Mouse (Mus musculus) stomach, embryonic 14.5 days (tissue): ENCODE results near the gene Dapl1. TPM values are rescaled to one million over a fixed set of nuclear protein-coding genes. Genes with fewer than 3 reads are reported as not detected.

ENCODE experiments used
- ATAC-seq: fragments of 200-750 bp; cut with Nextera tagmentation; 2 replicates; pipeline ENCODE4 v1.8.0; 2017; ENCODE audit warnings: low read depth, moderate TSS enrichment; ENCODE audit not compliant: insufficient number of reproducible peaks, insufficient read depth, low FRiP score
- H3K27ac ChIP-seq: fragments of 300-500 bp; sonication (generic); 2 replicates; pipeline ENCODE4 v1.5.1; 2014; ENCODE audit warnings: mild to moderate bottlenecking, low read length, moderate library complexity, mixed read lengths
- H3K27me3 ChIP-seq: fragments of 300-500 bp; sonication (generic); 2 replicates; pipeline ENCODE4 v1.6.1; 2014; ENCODE audit warnings: low read length, control low read depth, mixed read lengths; ENCODE audit not compliant: control insufficient read depth, insufficient read depth
- H3K36me3 ChIP-seq: fragments of 300-500 bp; sonication (generic); 2 replicates; pipeline ENCODE4 v1.6.1; 2014; ENCODE audit warnings: mild to moderate bottlenecking, control low read depth, low read length, moderate library complexity, mixed read lengths; ENCODE audit not compliant: control insufficient read depth, insufficient read depth
- H3K4me1 ChIP-seq: fragments of 300-500 bp; sonication (generic); 2 replicates; pipeline ENCODE4 v1.6.1; 2014; ENCODE audit warnings: low read length, control low read depth, mixed read lengths; ENCODE audit not compliant: control insufficient read depth, insufficient read depth
- H3K4me2 ChIP-seq: fragments of 300-500 bp; sonication (generic); replicated peaks from 2 replicates; pipeline ENCODE4 v1.6.1; 2014; ENCODE audit warnings: low read depth, low read length, control low read depth
- H3K4me3 ChIP-seq: fragments of 300-500 bp; sonication (generic); 2 replicates; pipeline ENCODE4 v1.5.1; 2014; ENCODE audit warnings: low read depth, low read length, control low read depth
- H3K9ac ChIP-seq: fragments of 300-500 bp; sonication (generic); replicated peaks from 2 replicates; pipeline ENCODE4 v1.6.1; 2014; ENCODE audit warnings: low read depth, mild to moderate bottlenecking, control low read depth, low read length, moderate library complexity, mixed read lengths
- H3K9me3 ChIP-seq: fragments of 300-500 bp; sonication (generic); 2 replicates; pipeline ENCODE4 v1.6.1; 2016; ENCODE audit warnings: low read depth, low read length, control low read depth; ENCODE audit not compliant: control insufficient read depth
- WGBS: fragments of 180-500 bp; shearing (Covaris S2); extraction: QIAGEN DNeasy Blood & Tissue Kit; methylation state at CpG from one replicate; pipeline ENCODE4 v1.1.7; 2014; 5-methylcytosine and 5-hydroxymethylcytosine counted together
- polyA plus RNA-seq: library from polyadenylated mRNA; unstranded; fragments of >200 nt; fragmentation: Nextera tagmentation; extraction: Ambion mirVana; gene quantifications from 2 replicates; pipeline ENCODE4 v1.2.1, GENCODE M21; 2014

The Dapl1 gene
- polyA plus RNA-seq, 1 experiment from 2014 or later, result 44.3 TPM

DNA sequence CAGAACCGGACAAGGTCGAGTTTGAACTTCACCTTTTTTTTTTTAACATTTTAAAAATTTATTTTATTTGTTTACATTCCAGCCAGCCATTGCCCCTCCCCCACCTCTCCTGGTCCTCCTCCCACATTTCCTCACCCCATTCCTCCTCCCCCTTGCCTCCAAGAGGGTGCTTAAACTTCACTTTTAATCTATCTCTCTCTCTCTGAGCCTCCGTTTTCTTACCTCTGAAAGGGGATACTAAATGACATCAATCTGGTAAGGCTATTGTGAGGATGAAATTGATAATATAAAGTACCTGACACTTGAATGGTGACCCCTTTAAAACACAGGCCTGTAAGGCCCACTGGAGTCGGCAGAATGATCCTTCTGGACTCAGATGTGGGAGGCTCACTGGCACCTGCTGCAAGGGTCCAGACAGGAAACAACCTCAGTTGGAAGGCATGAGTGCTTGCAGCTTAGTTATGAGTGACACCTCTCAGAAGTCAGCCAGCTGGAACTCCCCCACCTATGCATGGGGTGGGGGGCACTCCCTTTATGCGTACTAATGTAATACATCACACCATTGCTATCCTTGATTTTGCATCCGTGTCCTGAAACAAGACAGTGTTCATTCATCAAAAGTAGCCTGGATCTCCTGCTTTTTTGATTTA lies 1.9 kb downstream of the Dapl1 start:
- Histone ChIP-seq H3K9me3 (no peaks in the 10 kb centered on the region), H3K4me2 (no peak overlapping the region), H3K27ac (no peak overlapping the region), H3K9ac (no peak overlapping the region), H3K4me3 (no peak overlapping the region), H3K36me3 (no peaks in the 10 kb centered on the region), H3K4me1 (0 out of 2 replicates have a peak, but pooled peaks cover 2% of the 10 kb centered on the region), H3K27me3 (no peaks in the 10 kb centered on the region)
- WGBS, result 45% methylated on average over 6 of the region's 6 CpGs
- no peak for ATAC-seq

DNA sequence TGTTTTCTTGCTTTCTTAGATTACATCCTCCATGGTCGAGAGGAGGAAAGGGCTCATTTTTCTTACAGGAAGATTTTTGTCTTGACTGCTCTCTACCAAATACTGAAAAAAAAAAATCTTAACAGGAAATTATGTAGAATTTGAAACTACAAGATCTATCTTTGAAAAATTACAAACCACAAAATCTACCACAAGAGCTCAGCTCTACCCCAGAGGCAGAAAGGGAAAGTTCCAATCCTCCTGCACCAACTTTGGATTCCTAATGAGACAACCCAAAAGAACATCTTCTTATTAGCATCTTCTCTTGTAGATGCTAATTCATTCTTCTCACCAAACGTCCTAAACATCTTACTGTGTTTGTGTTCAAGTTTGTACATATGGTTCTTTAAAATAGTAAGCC lies 3.8 kb downstream of the Dapl1 start:
- H3K27me3 ChIP-seq, result no peaks in the 10 kb centered on the region
- no peak overlapping the region for H3K4me3 ChIP-seq
- H3K36me3 ChIP-seq, result no peaks in the 10 kb centered on the region
- WGBS, result 56% methylated on average over 2 of the region's 2 CpGs
- H3K27ac ChIP-seq, result no peak overlapping the region
- H3K9me3 ChIP-seq, result no peaks in the 10 kb centered on the region
- H3K4me2 ChIP-seq, result no peak overlapping the region
- H3K4me1 ChIP-seq, result 0 out of 2 replicates have a peak, but pooled peaks cover 2% of the 10 kb centered on the region
- ATAC-seq, result no peak
- no peak overlapping the region for H3K9ac ChIP-seq

DNA sequence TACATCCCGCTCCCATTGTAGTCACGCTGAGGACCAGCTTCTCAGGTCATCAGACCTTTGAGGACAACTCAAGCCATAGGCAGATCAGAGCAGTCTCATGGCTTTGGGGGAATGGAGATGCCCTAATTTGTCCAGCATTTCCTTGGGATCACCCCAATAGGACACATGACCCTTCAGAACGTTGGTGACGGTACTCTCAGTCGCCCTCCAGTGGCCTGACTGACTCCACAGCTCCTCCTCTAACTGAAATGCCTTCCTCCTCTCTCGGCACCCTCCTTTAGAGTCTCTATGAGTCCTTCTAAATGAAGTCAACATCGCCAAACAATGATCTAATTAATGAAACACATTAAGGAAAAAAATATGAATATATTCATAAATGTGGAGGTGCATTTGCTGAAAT lies 5.9 kb downstream of the Dapl1 start:
- no peaks in the 10 kb centered on the region for H3K9me3 ChIP-seq
- H3K4me1 ChIP-seq, result 0 out of 2 replicates have a peak, but pooled peaks cover 5% of the 10 kb centered on the region
- no peak overlapping the region for H3K9ac ChIP-seq
- H3K36me3 ChIP-seq, result no peaks in the 10 kb centered on the region
- no peak overlapping the region for H3K4me2 ChIP-seq
- WGBS, result 70% methylated on average over 7 of the region's 7 CpGs
- ATAC-seq, result no peak
- no peaks in the 10 kb centered on the region for H3K27me3 ChIP-seq
- no peak overlapping the region for H3K4me3 ChIP-seq
- no peak overlapping the region for H3K27ac ChIP-seq

DNA sequence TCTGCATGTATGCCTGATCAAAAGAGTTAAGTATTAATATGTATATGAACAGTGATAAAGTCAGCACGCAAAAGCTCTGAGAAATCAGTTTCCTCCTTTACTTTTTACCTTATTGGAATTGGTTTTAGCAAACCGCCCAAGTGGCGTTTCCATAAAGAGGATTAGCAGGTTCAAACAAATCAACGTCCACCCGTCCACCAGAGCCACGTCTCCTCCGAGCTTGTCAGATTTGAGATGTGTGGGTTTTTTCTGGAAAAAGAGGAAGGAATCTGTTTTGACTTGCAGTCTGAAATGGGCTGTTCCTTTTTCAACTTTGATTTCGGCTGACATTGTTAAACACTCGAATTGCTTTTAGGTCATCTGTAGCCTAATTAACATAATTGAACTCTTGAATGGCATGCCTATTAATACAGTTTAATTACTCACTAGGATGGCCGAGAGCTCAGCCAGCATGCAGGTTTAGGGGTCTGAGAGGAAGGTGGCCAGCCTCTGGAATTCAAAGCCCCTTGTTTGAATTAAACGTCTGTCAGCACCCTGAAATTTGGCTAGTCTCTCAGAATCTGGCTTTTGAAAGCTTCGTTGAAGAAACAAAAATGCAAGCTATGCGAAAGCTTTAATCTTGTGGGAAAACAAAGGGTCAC lies 9.1 kb downstream of the Dapl1 start:
- H3K9ac ChIP-seq, result no peak overlapping the region

DNA sequence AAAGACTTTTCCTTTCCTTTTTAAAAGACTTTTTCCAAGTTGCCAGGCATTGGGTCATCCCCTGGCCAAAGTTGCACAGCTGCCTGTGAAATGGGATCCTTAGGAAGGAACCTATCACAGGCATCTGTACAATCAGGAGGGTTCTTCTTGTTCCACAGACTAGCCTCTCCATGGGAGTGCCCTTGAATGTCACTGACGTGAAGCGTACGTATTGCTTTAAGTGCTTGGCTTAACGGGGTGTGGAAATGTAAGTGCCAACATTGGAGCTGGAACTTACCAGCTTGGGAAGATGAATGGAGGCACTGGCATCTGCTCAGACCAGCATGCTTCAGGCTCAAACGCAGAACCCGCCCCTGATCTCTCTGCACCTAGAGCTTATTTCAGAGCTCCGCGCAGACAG lies 14.7 kb downstream of the Dapl1 start:
- no peak for ATAC-seq
- Histone ChIP-seq H3K9me3 (no peaks in the 10 kb centered on the region), H3K4me3 (no peak overlapping the region), H3K36me3 (no peaks in the 10 kb centered on the region), H3K4me2 (no peak overlapping the region), H3K9ac (no peak overlapping the region), H3K27ac (no peak overlapping the region), H3K27me3 (no peaks in the 10 kb centered on the region), H3K4me1 (no peaks in the 10 kb centered on the region; the same call in 1 of the 2 replicates)
- WGBS, result 81% methylated on average over 8 of the region's 8 CpGs

More for the DNA sequence above, 9.1 kb downstream of the Dapl1 start:
- H3K4me2 ChIP-seq, result no peak overlapping the region
- peaks cover 2% of the 10 kb centered on the region; the same call in 1 of the 2 replicates for H3K4me1 ChIP-seq
- no peaks in the 10 kb centered on the region for H3K9me3 ChIP-seq
- H3K4me3 ChIP-seq, result no peak overlapping the region
- no peak for ATAC-seq
- H3K36me3 ChIP-seq, result no peaks in the 10 kb centered on the region
- H3K27ac ChIP-seq, result no peak overlapping the region
- H3K27me3 ChIP-seq, result no peaks in the 10 kb centered on the region
- 21% methylated on average over 13 of the region's 13 CpGs for WGBS

DNA sequence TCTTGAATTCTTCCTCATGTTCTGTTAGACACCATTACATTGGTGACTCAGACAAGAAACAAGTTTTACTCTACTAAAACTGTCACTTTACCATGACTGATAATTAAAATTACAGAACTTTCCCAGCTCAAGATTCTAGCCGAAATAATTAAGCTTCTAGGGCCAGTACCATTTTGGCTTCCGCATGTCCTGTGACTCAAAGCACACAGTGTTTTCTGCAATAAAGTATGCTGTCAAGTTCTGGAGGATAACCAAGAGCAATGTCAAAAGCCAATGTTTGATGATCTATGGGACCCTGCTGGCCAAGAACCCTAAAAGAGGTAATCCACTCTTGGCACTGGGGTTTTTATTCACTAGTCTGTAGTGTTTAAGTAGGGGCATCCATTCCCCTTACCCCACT lies 15.3 kb downstream of the Dapl1 start:
- 86% methylated on average over 2 of the region's 2 CpGs for WGBS
- no peak overlapping the region for H3K27ac ChIP-seq
- no peak overlapping the region for H3K4me3 ChIP-seq

DNA sequence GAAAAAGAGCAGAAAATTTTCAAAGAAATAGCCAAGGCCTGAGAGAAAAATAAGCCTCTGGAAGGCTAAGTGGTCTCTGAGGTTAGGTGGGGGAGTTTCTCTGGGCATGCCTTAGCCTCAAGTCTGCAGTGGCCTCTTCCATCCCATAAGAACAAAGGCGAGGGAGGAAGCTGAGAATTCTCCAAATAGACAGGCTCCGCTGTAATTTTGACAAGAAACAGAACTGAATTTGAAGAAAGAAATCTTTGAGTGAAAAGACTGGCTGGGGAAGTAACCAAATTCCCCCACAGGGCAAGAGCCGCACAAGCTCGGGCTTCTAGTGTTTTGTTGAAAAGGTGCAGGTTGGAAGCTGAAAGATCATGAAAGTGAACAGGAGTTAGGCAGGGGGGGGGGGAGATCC lies 24.6 kb downstream of the Dapl1 start:
- H3K9ac ChIP-seq, result no peak overlapping the region
- no peaks in the 10 kb centered on the region for H3K36me3 ChIP-seq
- no peak overlapping the region for H3K4me2 ChIP-seq
- H3K27ac ChIP-seq, result peak overlapping the region; percentile 52; the same call in 1 of the 2 replicates
- no peaks in the 10 kb centered on the region for H3K27me3 ChIP-seq
- no peak for ATAC-seq
- no peak overlapping the region for H3K4me3 ChIP-seq
- 0 out of 2 replicates have a peak, but pooled peaks cover 20% of the 10 kb centered on the region for H3K4me1 ChIP-seq
- H3K9me3 ChIP-seq, result no peaks in the 10 kb centered on the region; the same call in 1 of the 2 replicates
- WGBS, result 54% methylated on average over 4 of the region's 4 CpGs

More for the DNA sequence above, 15.3 kb downstream of the Dapl1 start:
- H3K27me3 ChIP-seq, result no peaks in the 10 kb centered on the region
- no peak overlapping the region for H3K9ac ChIP-seq
- no peaks in the 10 kb centered on the region for H3K9me3 ChIP-seq
- no peaks in the 10 kb centered on the region; the same call in 1 of the 2 replicates for H3K4me1 ChIP-seq
- H3K36me3 ChIP-seq, result no peaks in the 10 kb centered on the region
- ATAC-seq, result no peak
- H3K4me2 ChIP-seq, result no peak overlapping the region

DNA sequence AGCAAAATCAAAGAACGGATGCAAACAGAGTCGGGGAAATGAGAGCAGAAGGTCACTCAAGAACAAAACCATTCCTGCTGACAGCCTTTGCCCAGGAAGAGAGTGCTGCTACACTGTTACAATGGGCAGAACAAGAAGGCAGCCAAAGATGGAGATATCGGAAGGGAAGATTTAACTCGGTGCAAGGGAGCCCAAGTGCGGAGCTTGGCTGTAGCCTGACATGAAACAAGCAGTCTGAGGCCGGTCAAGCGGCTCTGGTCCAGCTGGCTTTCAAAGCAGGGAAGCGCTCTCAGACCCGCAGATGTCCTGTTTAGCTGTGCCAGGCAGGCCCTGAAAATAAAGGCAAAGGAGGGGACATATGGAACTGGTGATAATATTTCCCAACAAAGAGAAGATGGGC lies 26.0 kb downstream of the Dapl1 start:
- no peak for ATAC-seq
- Histone ChIP-seq H3K9ac (no peak overlapping the region), H3K36me3 (no peaks in the 10 kb centered on the region), H3K4me3 (no peak overlapping the region), H3K9me3 (no peaks in the 10 kb centered on the region; the same call in 1 of the 2 replicates), H3K4me1 (0 out of 2 replicates have a peak, but pooled peaks cover 20% of the 10 kb centered on the region), H3K27me3 (no peaks in the 10 kb centered on the region), H3K4me2 (0 out of 2 replicates have a peak overlapping the region, but pooled peaks have one; percentile 14), H3K27ac (peak overlapping the region; percentile 48; the same call in 1 of the 2 replicates)
- WGBS, result 33% methylated on average over 9 of the region's 9 CpGs
